Mouse (Mus musculus): Measurements from ENCODE around the gene Mtmr12.
A peak's percentile ranks its signal among the peaks of the same experiment; 100 is the strongest.
"Not testable (repeated sequence)": the region's sequence is repeated elsewhere in the genome, so short reads cannot be mapped to it uniquely, and the experiment has no call there.

Gene Mtmr12

DNA sequence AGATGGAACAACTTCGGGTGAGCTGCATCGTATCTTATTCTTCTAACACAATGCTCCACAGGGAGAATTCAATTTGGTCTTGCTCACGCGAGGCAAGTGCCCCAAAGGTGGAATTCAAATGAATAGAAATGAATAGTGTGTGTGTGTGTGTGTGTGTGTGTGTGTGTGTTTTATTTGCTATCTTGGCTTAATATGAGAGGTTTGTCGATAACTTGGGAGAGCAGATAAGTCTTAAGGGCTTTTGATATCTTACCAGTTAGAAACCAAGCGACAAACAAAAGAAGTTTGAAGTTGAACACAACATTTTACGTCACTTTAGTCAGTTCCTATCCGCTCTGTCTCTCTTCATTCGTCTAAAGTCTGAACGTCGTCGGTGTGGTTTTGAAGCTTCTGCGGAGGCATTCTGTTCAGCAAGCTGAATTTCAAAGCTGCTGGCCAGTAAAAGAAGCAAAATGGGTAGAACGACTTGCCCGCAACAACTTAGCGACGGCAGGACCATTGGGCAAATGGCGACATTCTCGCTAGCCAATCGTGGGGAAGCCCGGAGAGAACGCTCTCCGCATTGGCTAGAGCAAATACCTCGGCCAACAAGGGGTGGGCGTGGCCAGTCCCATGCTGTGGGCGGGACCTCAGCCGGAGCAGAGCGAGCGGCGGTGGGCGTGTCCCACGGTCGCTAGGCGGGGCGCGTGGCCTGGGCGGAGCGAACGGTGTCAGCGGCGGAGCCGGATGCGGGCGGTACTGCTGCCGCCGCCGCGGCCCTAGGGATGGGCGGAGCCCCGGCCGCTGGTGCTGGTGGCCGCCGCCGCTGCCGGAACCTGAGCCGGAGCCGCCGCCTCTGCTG is at the start of gene Mtmr12:
Mtmr12 (plus strand) TSS at position 710 of the 841 bp plus-strand sequence.
- DNase-seq (ENCODE audit: inconsistent age in 2 of 2, low spot score in 1 of 2), result peak; percentile 100

DNA sequence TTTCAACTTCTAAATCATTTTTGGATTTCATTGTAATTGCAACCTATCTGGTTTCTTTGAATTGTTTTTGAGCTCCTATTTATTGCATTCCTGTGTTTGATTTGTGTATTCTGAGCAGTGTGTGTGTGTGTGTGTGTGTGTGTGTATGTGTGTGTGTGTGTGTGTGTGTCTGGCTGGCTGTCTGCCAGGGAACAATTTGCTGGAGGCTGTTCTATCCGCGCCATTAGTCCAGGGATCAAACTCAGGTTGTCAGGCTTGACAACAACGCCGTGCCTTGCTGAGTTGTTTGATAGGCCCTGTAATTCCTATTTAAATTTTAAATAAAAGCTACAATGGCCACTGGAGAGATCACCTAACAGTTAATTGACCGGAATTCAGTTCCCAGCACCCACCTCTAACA is 26.7 kb upstream of the Mtmr12 start:
- DNase-seq (ENCODE audit: inconsistent age in 2 of 2, low spot score in 1 of 2), result peak in 1 of 2 experiments; percentile 23

DNA sequence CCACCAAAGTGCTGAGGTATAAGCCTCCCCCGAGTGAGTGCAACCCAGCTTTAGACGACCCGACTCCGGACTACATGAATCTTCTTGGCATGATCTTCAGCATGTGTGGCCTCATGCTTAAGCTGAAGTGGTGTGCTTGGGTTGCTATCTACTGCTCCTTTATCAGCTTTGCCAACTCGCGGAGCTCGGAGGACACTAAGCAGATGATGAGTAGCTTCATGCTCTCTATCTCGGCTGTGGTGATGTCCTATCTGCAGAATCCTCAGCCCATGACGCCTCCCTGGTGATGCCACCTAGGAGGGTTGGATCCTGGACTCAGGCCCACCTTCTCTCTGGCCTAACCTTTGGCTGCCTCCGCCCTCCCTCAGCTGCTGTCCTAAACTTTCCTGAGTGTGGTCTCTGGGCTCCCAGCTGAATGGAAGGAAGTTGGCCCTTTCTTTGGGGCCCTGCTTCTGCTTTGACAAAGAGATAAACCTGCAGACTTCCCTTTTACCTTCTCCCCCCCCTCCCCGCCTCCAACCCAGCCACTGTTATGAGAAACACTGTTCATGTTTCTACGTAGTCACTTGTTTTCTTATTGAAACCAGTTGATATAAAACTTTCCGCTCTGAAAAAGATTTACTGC is 23.5 kb upstream of the Mtmr12 start:
- DNase-seq (ENCODE audit: inconsistent age in 2 of 2, low spot score in 1 of 2), result peak in 1 of 2 experiments; percentile 21

- DNase-seq (ENCODE audit: inconsistent age in 2 of 2, low spot score in 1 of 2), result peak in 1 of 2 experiments; percentile 19
Measured at GRCm38 (mm10) chr15:12193880-12194816, 10.7 kb upstream of the Mtmr12 start.

- peak in 1 of 2 experiments; percentile 25 for DNase-seq (ENCODE audit: inconsistent age in 2 of 2, low spot score in 1 of 2)
Measured at GRCm38 (mm10) chr15:12194817-12195735, 9.8 kb upstream of the Mtmr12 start.

- DNase-seq (ENCODE audit: inconsistent age in 2 of 2, low spot score in 1 of 2), result no peak
Measured at GRCm38 (mm10) chr15:12195966-12196365, 8.9 kb upstream of the Mtmr12 start.

DNA sequence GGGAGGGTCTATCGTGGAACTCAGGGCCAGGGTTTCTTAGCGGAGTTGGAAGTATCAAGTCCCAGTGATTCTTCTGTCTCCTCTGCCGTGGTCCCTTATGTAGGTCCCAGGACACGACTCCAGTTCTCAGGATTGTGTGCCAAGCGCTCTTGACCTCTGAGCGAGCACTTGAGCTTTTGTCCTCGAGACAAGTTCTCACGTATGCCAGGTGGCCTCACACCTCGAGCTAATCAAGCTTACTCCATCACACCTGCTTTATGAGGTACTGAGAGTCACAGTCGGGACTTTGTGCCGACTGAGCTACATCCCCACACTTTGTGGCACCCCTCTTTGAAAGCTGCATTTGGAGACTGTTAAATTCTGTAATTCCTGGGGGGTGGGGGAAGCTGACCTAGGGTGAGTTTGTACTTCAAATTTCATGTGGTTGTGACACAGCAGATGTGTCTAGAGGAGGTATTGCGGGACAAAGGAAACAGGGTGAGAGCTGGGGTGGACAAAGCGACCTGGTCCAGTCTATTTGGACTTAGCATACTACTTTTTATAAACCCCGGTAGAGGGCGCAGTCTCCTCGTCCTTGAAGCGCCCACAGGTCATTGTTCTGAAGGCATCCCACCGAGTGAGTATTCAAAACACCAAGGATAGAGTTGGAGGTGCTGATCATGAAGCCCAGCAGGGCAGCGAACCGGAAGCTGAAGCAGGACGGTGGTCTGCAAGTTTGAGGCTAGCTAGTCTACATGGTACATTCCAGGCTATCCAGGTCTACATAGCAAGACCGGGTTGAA is 8.2 kb upstream of the Mtmr12 start:
- peak; percentile 66 to 86 for DNase-seq (ENCODE audit: inconsistent age in 2 of 2, low spot score in 1 of 2)

- no peak for DNase-seq (ENCODE audit: inconsistent age in 2 of 2, low spot score in 1 of 2)
Measured at GRCm38 (mm10) chr15:12197361-12197760, 7.5 kb upstream of the Mtmr12 start.

DNA sequence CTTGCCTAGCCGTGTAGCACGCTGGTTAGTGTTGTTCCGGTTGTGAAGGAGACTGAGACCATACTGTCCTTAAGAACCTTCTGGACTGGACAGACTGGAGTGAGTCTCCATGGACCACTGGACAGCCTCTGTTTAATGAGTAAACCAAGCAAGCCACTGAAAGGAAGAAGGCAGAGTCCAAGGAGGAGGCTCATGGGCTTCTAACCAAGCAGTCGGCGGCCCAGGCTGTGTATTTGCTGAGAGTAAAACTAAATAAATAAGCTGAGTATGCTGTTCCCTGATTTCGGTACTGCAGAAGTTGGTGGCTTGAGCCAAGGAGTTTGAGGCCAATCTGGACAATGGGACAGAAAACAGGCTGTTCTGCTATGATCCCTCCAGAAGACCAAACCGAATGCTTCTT is 4.8 kb upstream of the Mtmr12 start:
- DNase-seq (ENCODE audit: inconsistent age in 2 of 2, low spot score in 1 of 2), result no peak

DNA sequence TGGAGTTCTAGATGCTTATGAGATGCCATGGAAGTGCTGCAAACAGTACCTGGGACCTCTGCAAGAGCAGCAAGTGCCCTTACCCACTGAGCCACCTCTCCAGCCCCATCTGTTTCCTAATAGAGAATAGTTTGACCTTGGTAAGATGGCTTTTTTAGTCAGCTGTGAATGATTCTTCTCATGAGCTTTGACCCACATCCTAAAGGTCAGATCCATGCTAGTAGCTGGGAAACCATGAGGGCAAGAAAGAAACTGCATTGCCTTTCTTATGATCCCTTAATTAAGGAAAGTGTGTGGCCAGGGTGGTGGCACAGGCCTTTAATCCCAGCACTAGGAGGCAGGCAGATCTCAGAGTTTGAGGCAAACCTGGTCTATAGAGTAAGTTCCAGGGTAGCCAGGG is 3.0 kb upstream of the Mtmr12 start:
- DNase-seq (ENCODE audit: inconsistent age in 2 of 2, low spot score in 1 of 2), result peak in 1 of 2 experiments; percentile 61

DNA sequence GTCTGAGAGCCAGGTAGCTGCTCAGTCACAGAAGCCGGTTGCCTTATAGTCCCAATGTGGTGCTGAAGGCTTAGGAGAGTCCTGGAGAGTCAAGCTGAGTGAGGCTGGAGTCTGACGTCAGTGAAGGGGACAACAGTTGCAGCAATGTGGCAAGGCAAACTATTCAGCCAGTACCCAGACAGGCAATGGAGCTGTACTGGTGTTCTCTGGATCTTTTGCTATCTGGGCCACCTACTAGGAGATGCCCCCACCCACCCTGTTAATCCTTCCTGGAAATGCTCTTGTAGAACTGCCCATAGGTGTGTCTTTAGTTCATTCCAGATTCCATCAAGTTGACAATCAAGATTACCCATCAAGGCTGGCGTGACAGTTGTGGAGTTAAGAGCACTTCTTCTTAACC is 2.4 kb upstream of the Mtmr12 start:
- peak in 1 of 2 experiments; percentile 33 for DNase-seq (ENCODE audit: inconsistent age in 2 of 2, low spot score in 1 of 2)

GRCm38 (mm10) chr15:12203008-12203407 is 1.8 kb upstream of the Mtmr12 start:
- not testable (repeated sequence) for DNase-seq (ENCODE audit: inconsistent age in 2 of 2, low spot score in 1 of 2)

DNA sequence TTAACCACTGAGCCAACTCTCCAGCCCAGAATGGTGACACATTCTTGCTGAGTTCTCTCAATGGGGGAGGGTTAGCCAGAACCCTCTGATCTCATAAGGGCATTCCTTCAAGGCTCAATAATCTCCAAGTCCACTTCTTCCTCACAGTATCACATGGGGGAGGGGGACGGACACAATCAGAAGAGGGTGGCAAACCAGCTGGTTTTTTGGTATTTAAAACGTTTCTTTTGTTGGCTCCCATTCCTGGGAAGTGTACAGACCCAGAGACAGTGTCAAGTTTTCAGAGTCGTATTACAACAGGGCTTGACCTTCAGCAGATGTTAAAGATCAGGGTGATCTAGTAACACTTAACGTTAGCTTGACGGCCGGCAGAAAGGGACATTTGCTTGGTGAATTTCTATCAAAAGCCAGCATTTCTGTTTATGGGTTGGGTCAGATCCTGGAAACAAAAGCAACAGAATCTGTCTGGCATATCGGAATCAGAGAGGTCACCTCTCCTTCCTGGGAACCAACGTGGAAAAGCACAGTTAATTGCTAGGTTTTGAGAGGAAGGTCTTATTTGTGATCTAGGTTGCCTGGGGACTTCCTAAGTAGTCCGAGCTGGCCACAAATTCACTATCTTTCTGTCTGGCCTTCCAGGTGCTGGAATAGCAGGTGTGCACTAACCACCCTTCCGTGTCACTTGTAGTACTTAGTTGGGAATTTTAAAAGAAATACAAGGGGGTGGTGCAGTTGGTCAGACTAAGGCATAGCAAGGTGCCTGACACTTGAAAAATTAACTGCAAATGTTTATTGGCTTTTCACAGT is 1.1 kb upstream of the Mtmr12 start:
- peak in 1 of 2 experiments; percentile 81 for DNase-seq (ENCODE audit: inconsistent age in 2 of 2, low spot score in 1 of 2)

GRCm38 (mm10) chr15:12205160-12205901 is 503 bp downstream of the Mtmr12 start:
- peak; percentile 49 to 83 for DNase-seq (ENCODE audit: inconsistent age in 2 of 2, low spot score in 1 of 2)

DNA sequence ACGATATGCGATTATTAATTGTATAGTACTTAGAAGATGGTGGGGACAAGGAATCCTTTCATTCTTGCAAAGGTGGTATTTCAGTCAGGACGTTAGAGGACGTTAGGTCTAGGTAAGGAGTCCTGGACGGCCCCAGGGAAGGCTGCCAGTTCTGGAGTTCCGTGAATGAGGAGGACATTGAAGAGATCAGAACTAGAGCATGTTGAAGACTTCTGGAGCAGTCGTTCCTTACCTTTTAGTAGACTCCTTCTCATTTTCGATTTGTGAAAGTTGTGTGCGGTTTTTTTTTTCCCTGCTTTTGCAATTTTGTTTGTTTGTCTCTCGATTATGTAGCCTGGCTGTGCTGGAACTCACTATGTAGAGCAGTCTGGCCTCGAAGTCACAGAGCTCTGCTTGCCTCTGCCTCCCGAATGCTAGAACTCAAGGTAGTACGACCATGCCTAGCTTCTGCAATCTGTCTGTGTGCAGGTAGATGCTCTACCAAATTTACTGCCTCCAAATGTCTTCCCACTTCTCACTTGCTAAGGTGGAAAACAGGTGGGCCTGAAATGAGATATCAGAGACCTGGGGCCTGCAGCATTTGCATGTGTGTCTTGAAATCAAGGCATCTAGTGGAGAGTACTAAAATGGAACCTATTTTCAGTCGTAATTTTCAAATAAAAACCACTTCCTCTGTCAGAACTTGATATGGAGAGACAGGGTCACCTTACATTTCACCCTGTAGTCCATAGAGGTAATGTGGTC is 1.2 kb downstream of the Mtmr12 start:
- no peak for DNase-seq (ENCODE audit: inconsistent age in 2 of 2, low spot score in 1 of 2)

DNA sequence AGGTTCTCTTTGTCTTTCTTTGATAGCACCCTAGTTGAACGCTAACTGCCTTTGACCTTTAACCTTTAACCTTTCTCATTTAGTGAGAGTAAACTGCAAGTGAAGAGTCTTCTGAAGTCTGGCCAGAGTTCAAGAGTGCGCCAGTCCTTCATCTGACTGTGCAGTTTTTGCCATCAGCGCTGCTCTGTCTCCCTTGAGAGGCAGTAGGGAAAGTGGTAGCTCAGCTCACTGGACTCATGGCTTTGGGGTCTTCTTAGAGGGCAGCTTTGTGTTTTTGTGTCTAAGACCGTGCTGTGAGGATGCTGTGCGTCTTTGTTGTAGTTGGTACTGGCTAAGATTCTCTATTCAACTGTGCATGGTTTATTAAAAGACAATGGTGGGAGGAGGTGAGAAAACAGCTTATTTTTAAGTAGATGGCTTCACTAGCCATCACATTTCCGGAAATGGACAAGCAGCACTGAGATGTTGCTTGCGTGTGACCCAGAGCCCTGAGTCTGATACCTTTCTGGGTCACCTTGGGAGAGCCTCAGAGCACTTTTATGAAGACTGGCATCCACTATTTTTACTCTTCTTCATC is 1.9 kb downstream of the Mtmr12 start:
- peak in 1 of 2 experiments; percentile 59 for DNase-seq (ENCODE audit: inconsistent age in 2 of 2, low spot score in 1 of 2)

Data from adrenal gland, adult (tissue).